Mouse (Mus musculus): ENCODE results near the gene 1600015I10Rik.
"Not testable (repeated sequence)": the region's sequence is repeated elsewhere in the genome, so short reads cannot be mapped to it uniquely, and the experiment has no call there.

Gene 1600015I10Rik

GRCm38 (mm10) chr6:48929595-48929994 is at the start of gene 1600015I10Rik:
Gene 1600015I10Rik (plus strand): TSS chr6:48929895.
- DNase-seq (ENCODE audit: low spot score) = no peak

- DNase-seq (ENCODE audit: low spot score) = no peak
Measured at GRCm38 (mm10) chr6:48894203-48894602, 35.5 kb upstream of the 1600015I10Rik start.

GRCm38 (mm10) chr6:48894938-48895818 is 34.5 kb upstream of the 1600015I10Rik start:
- no peak for DNase-seq (ENCODE audit: low spot score)

- no peak for DNase-seq (ENCODE audit: low spot score)
Measured at GRCm38 (mm10) chr6:48895941-48896340, 33.8 kb upstream of the 1600015I10Rik start.

- no peak for DNase-seq (ENCODE audit: low spot score)
Measured at GRCm38 (mm10) chr6:48896956-48897355, 32.7 kb upstream of the 1600015I10Rik start.

GRCm38 (mm10) chr6:48901316-48901715 is 28.4 kb upstream of the 1600015I10Rik start:
- not testable (repeated sequence) for DNase-seq (ENCODE audit: low spot score)

GRCm38 (mm10) chr6:48902511-48903406 is 26.9 kb upstream of the 1600015I10Rik start:
- no peak for DNase-seq (ENCODE audit: low spot score)

- DNase-seq (ENCODE audit: low spot score) = no peak
Measured at GRCm38 (mm10) chr6:48903437-48903836, 26.3 kb upstream of the 1600015I10Rik start.

- DNase-seq (ENCODE audit: low spot score) = no peak
Measured at GRCm38 (mm10) chr6:48905606-48906005, 24.1 kb upstream of the 1600015I10Rik start.

GRCm38 (mm10) chr6:48906371-48906770 is 23.3 kb upstream of the 1600015I10Rik start:
- DNase-seq (ENCODE audit: low spot score) = no peak

- no peak for DNase-seq (ENCODE audit: low spot score)
Measured at GRCm38 (mm10) chr6:48909229-48909628, 20.5 kb upstream of the 1600015I10Rik start.

GRCm38 (mm10) chr6:48912033-48912432 is 17.7 kb upstream of the 1600015I10Rik start:
- no peak for DNase-seq (ENCODE audit: low spot score)

GRCm38 (mm10) chr6:48913587-48913986 is 16.1 kb upstream of the 1600015I10Rik start:
- DNase-seq (ENCODE audit: low spot score) = no peak

- no peak for DNase-seq (ENCODE audit: low spot score)
Measured at GRCm38 (mm10) chr6:48949596-48949995, 19.9 kb downstream of the 1600015I10Rik start.

GRCm38 (mm10) chr6:48950676-48951075 is 21.0 kb downstream of the 1600015I10Rik start:
- no peak for DNase-seq (ENCODE audit: low spot score)

- DNase-seq (ENCODE audit: low spot score) = no peak
Measured at GRCm38 (mm10) chr6:48951630-48952029, 21.9 kb downstream of the 1600015I10Rik start.

- DNase-seq (ENCODE audit: low spot score) = no peak
Measured at GRCm38 (mm10) chr6:48953220-48953619, 23.5 kb downstream of the 1600015I10Rik start.

- no peak for DNase-seq (ENCODE audit: low spot score)
Measured at GRCm38 (mm10) chr6:48954211-48954610, 24.5 kb downstream of the 1600015I10Rik start.

GRCm38 (mm10) chr6:48954946-48955345 is 25.3 kb downstream of the 1600015I10Rik start:
- peak; percentile 15 for DNase-seq (ENCODE audit: low spot score)

- no peak for DNase-seq (ENCODE audit: low spot score)
Measured at GRCm38 (mm10) chr6:48956785-48957184, 27.1 kb downstream of the 1600015I10Rik start.

- DNase-seq (ENCODE audit: low spot score) = no peak
Measured at GRCm38 (mm10) chr6:48958053-48958452, 28.4 kb downstream of the 1600015I10Rik start.

GRCm38 (mm10) chr6:48959151-48959550 is 29.5 kb downstream of the 1600015I10Rik start:
- not testable (repeated sequence) for DNase-seq (ENCODE audit: low spot score)

GRCm38 (mm10) chr6:48966696-48967095 is 37.0 kb downstream of the 1600015I10Rik start:
- DNase-seq (ENCODE audit: low spot score) = not testable (repeated sequence)
